Mouse (Mus musculus): ENCODE results near the gene Vgll4. TPM values are rescaled to one million over a fixed set of nuclear protein-coding genes. Genes with fewer than 3 reads are reported as not detected.

The Vgll4 gene
- polyA plus RNA-seq, 1 experiment from 2014 or later = 111 TPM

DNA sequence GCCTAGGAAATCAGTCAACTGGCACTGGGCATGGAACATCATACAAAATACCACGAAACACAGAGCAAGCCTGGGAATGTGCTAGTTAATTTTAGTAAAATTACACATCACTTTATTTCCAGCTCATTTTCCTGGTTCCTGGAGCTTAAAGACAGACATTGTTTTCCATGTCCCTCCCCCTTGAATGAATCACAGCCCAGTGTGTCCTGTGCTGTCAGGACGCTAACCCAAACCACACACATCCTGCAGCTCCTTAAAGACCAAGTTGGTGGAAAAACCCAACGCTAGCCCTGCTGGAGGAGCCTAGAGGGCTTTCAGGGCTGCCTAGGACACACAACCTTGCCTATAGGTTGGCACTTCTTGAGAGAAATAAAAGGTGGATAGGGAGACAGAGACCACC lies 103.7 kb downstream of the Vgll4 start:
- H3K4me3 ChIP-seq = no peak overlapping the region
- peaks cover 44% of the 10 kb centered on the region for H3K4me1 ChIP-seq
- no peaks in the 10 kb centered on the region for H3K27me3 ChIP-seq (replicated peaks; ENCODE audit: low read depth, poor library complexity, severe bottlenecking)
- DNase-seq (ENCODE audit: low spot score) = no peak
- H3K27ac ChIP-seq (replicated peaks) = no peak overlapping the region
- no peaks in the 10 kb centered on the region for H3K9me3 ChIP-seq
- WGBS = 85% methylated on average over 3 of the region's 3 CpGs
- peaks cover 61% of the 10 kb centered on the region for H3K36me3 ChIP-seq (replicated peaks)

DNA sequence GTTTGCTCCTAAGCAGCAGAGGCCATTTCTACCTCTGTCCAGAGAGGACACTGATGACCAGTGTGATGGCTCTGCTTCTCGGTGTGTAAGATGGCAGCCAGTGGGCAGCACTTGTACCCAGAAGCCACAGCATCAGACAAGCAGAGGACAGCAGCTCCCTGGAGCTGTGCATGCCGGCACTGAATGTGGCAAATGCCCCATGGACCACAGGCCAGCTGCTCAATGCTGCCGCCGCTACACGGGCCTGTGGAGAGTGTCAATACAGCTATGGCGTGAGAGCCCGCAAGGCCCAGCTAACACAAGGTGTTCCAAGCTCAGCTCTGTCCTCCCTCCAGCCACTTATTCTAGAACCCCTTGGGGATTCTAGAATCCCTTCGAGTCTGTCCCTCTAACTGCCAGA lies 105.4 kb downstream of the Vgll4 start:
- Histone ChIP-seq H3K4me3 (no peak overlapping the region), H3K36me3 (replicated peaks) (peaks cover 69% of the 10 kb centered on the region), H3K9me3 (no peaks in the 10 kb centered on the region), H3K4me1 (peaks cover 27% of the 10 kb centered on the region), H3K27me3 (replicated peaks; ENCODE audit: low read depth, poor library complexity, severe bottlenecking) (no peaks in the 10 kb centered on the region), H3K27ac (replicated peaks) (no peak overlapping the region)
- WGBS = 91% methylated on average over 8 of the region's 8 CpGs
- no peak for DNase-seq (ENCODE audit: low spot score)

- H3K27me3 ChIP-seq (replicated peaks; ENCODE audit: low read depth, poor library complexity, severe bottlenecking) = no peaks in the 10 kb centered on the region
- peaks cover 20% of the 10 kb centered on the region; the same call in 1 of the 2 replicates for H3K4me1 ChIP-seq
- no peaks in the 10 kb centered on the region for H3K9me3 ChIP-seq
- no peak overlapping the region for H3K4me3 ChIP-seq
- WGBS = 94% methylated on average over 5 of the region's 5 CpGs
- H3K27ac ChIP-seq (replicated peaks) = no peak overlapping the region
- no peak for DNase-seq (ENCODE audit: low spot score)
- peaks cover 71% of the 10 kb centered on the region for H3K36me3 ChIP-seq (replicated peaks)
Observed at GRCm38 (mm10) chr6:114863501-114863900, 106.3 kb downstream of the Vgll4 start.

DNA sequence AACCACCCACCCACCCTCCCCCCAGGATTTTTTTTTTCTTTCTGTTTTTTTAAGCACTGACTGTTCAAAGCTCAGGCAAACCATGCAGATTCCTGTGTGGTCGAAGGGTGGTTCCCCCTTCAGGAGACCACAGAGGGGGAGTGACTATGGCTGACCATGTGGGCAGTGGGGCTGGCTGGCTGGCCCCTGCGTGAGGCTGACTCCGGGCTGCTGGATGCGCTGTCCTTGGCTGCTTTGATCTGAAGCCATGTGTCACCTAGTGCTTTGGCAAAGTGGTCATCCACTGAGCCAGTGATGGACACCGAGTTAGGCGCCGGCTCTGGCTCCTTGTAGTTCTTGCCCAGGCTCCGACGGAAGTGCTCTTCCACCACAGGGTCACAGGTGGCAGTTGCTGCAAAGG lies 107.7 kb downstream of the Vgll4 start:
- no peak for DNase-seq (ENCODE audit: low spot score)
- 88% methylated on average over 9 of the region's 9 CpGs for WGBS
- peaks cover 70% of the 10 kb centered on the region for H3K36me3 ChIP-seq (replicated peaks)
- H3K27me3 ChIP-seq (replicated peaks; ENCODE audit: low read depth, poor library complexity, severe bottlenecking) = no peaks in the 10 kb centered on the region
- no peak overlapping the region for H3K4me3 ChIP-seq
- H3K4me1 ChIP-seq = peaks cover 30% of the 10 kb centered on the region
- H3K9me3 ChIP-seq = no peaks in the 10 kb centered on the region
- no peak overlapping the region for H3K27ac ChIP-seq (replicated peaks)

DNA sequence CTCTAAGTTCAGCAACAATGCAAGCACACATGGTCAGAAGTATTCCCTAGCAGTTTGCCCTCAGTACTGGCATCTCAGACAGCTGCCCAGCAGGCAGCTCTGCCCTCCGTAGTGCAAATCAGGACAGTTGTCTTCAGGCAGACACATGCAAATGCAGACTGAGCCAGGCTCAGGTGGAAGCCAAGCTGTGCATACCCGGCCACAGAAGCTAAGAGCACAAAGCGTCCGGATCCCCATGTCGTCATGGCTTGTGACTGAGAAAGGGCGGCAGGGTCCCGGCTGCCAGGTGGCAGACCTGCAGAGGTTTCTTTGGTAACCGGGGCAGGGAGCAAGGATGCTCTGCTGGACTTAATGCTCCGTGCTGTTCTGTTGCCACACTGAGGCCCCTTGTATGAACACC lies 108.2 kb downstream of the Vgll4 start:
- H3K27me3 ChIP-seq (replicated peaks; ENCODE audit: low read depth, poor library complexity, severe bottlenecking) = no peaks in the 10 kb centered on the region
- DNase-seq (ENCODE audit: low spot score) = no peak
- H3K27ac ChIP-seq (replicated peaks) = no peak overlapping the region
- H3K36me3 ChIP-seq (replicated peaks) = peaks cover 68% of the 10 kb centered on the region
- no peaks in the 10 kb centered on the region for H3K9me3 ChIP-seq
- H3K4me1 ChIP-seq = peaks cover 27% of the 10 kb centered on the region
- H3K4me3 ChIP-seq = no peak overlapping the region
- WGBS = 79% methylated on average over 9 of the region's 9 CpGs

DNA sequence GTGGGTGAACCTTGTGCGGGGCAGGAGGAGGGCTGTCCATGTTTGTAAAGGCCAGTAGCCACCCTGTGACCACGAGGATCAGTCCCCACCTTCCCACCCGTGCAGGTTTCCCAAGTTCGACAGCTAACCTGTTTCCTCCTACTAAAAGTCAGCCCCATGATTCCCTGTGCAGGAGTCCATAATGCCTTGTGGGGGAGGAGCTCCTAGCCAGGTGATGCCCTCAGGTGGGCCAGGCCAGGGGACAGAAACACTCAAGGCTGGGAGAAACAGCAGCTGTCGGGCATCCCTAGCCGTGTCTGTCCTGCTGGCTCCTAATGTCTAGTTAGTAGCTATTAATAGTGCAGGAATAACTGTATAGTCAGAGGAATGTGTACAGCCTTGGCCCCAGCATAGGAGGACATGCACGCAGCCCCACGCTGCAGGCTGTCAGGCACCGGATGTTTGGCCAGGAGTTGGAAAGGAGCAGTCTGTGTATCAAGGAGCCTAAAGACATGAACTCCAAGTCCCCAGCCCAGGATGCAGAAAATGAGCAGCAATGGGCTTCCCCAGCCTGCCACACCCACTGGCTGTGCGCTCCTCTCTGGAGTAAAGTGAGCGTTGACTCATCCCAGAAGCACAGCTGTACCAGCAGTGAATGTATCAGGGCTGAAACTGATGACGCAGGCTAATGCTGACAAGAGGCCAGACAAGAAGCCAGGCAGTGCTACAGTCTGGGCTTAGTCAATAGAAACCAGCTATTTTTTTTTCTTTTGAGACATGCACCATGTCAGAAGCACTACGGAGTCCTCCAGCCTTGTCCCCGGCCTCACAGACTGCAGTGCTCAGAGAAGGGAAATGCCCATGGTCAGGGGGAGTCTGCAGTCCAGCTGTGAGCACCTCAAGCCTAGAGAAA lies 108.9 kb downstream of the Vgll4 start:
- Histone ChIP-seq H3K27ac (replicated peaks) (no peak overlapping the region), H3K36me3 (replicated peaks) (peaks cover 68% of the 10 kb centered on the region)

GRCm38 (mm10) chr6:114858722-114859053 lies 111.1 kb downstream of the Vgll4 start:
- Histone ChIP-seq H3K27me3 (replicated peaks; ENCODE audit: low read depth, poor library complexity, severe bottlenecking) (no peaks in the 10 kb centered on the region), H3K4me1 (peaks cover 41% of the 10 kb centered on the region), H3K9me3 (no peaks in the 10 kb centered on the region), H3K36me3 (replicated peaks) (peaks cover 57% of the 10 kb centered on the region), H3K27ac (replicated peaks) (no peak overlapping the region), H3K4me3 (no peak overlapping the region)
- no peak for DNase-seq (ENCODE audit: low spot score)
- 85% methylated on average over 4 of the region's 4 CpGs for WGBS

More for the DNA sequence above, 108.9 kb downstream of the Vgll4 start:
- H3K4me1 ChIP-seq = peaks cover 23% of the 10 kb centered on the region
- no peaks in the 10 kb centered on the region for H3K9me3 ChIP-seq
- H3K4me3 ChIP-seq = no peak overlapping the region
- no peak for DNase-seq (ENCODE audit: low spot score)
- WGBS = 89% methylated on average over 14 of the region's 14 CpGs
- no peaks in the 10 kb centered on the region for H3K27me3 ChIP-seq (replicated peaks; ENCODE audit: low read depth, poor library complexity, severe bottlenecking)

GRCm38 (mm10) chr6:114857996-114858721 lies 111.6 kb downstream of the Vgll4 start:
- peaks cover 46% of the 10 kb centered on the region for H3K4me1 ChIP-seq
- no peak overlapping the region for H3K27ac ChIP-seq (replicated peaks)

DNA sequence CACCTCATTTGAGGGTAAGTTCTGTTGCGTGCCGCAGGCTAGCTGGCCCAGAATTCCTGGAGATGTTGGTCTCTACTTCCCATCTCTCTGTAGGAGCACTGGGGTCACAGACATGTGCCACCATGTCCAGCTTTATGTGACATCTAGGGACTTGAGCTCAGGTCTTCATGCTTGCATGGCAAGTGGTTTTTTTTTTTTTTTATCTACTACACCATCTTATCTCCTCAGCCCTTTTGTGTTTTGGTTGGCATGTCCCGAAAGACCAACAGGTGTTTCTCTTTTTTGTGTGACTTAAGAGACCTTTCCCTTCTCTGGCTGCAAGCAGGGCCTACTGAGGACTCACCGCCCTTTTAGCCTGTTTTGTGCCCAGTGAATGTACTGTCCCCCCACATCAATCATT lies 113.3 kb downstream of the Vgll4 start:
- Histone ChIP-seq H3K36me3 (replicated peaks) (peaks cover 36% of the 10 kb centered on the region), H3K27ac (replicated peaks) (no peak overlapping the region), H3K4me1 (peaks cover 57% of the 10 kb centered on the region), H3K27me3 (replicated peaks; ENCODE audit: low read depth, poor library complexity, severe bottlenecking) (peaks cover 8% of the 10 kb centered on the region; the same call in 1 of the 2 replicates), H3K9me3 (no peaks in the 10 kb centered on the region), H3K4me3 (no peak overlapping the region)
- 86% methylated on average over 4 of the region's 4 CpGs for WGBS
- DNase-seq (ENCODE audit: low spot score) = no peak

More at GRCm38 (mm10) chr6:114857996-114858721, 111.6 kb downstream of the Vgll4 start:
- WGBS = 82% methylated on average over 3 of the region's 3 CpGs
- DNase-seq (ENCODE audit: low spot score) = no peak
- peaks cover 52% of the 10 kb centered on the region for H3K36me3 ChIP-seq (replicated peaks)
- H3K4me3 ChIP-seq = no peak overlapping the region
- peaks cover 5% of the 10 kb centered on the region; the same call in 1 of the 2 replicates for H3K27me3 ChIP-seq (replicated peaks; ENCODE audit: low read depth, poor library complexity, severe bottlenecking)
- no peaks in the 10 kb centered on the region for H3K9me3 ChIP-seq

GRCm38 (mm10) chr6:114855644-114856043 lies 114.2 kb downstream of the Vgll4 start:
- peak overlapping the region; percentile 26; the same call in 1 of the 2 replicates for H3K27ac ChIP-seq (replicated peaks)
- WGBS = 75% methylated on average over 3 of the region's 3 CpGs

DNA sequence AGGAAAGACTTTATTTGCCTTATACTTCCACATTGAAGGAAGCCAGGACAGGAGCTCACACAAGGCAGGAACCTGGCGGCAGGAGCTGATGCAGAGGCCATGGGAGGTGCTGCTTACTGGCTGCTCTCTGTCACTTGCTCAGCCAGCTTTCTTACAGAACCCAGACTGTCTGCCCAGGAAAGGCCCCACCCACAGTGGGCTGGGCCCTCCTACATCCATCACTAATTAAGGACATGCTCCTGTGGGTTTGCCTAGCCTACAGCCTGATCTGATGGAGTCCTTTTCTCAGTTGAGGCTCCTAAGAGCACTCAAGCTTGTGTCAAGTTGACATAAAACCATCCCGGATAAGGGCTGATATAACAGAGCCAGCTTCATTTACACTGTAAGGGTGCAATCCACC lies 115.4 kb downstream of the Vgll4 start:
- Histone ChIP-seq H3K27ac (replicated peaks) (0 out of 2 replicates have a peak overlapping the region, but pooled peaks have one; percentile 10), H3K36me3 (replicated peaks) (peaks cover 15% of the 10 kb centered on the region), H3K9me3 (no peaks in the 10 kb centered on the region), H3K4me3 (no peak overlapping the region), H3K4me1 (peaks cover 71% of the 10 kb centered on the region), H3K27me3 (replicated peaks; ENCODE audit: low read depth, poor library complexity, severe bottlenecking) (peaks cover 8% of the 10 kb centered on the region; the same call in 1 of the 2 replicates)
- WGBS = 63% methylated on average over 2 of the region's 2 CpGs
- peak; percentile 49 for DNase-seq (ENCODE audit: low spot score)

More at GRCm38 (mm10) chr6:114855644-114856043, 114.2 kb downstream of the Vgll4 start:
- no peak for DNase-seq (ENCODE audit: low spot score)
- Histone ChIP-seq H3K9me3 (no peaks in the 10 kb centered on the region), H3K36me3 (replicated peaks) (peaks cover 27% of the 10 kb centered on the region), H3K27me3 (replicated peaks; ENCODE audit: low read depth, poor library complexity, severe bottlenecking) (peaks cover 8% of the 10 kb centered on the region; the same call in 1 of the 2 replicates), H3K4me3 (no peak overlapping the region), H3K4me1 (peaks cover 64% of the 10 kb centered on the region)

GRCm38 (mm10) chr6:114852739-114853138 lies 117.1 kb downstream of the Vgll4 start:
- H3K27me3 ChIP-seq (replicated peaks; ENCODE audit: low read depth, poor library complexity, severe bottlenecking) = peaks cover 8% of the 10 kb centered on the region; the same call in 1 of the 2 replicates
- no peaks in the 10 kb centered on the region for H3K9me3 ChIP-seq
- H3K27ac ChIP-seq (replicated peaks) = no peak overlapping the region

More at GRCm38 (mm10) chr6:114852739-114853138, 117.1 kb downstream of the Vgll4 start:
- H3K4me1 ChIP-seq = peaks cover 77% of the 10 kb centered on the region
- DNase-seq (ENCODE audit: low spot score) = no peak
- WGBS = 30% methylated on average over 3 of the region's 3 CpGs
- no peak overlapping the region for H3K4me3 ChIP-seq
- no peaks in the 10 kb centered on the region for H3K36me3 ChIP-seq (replicated peaks)
